Mouse (Mus musculus): ENCODE results near the gene Fmnl2. TPM values are rescaled to one million over a fixed set of nuclear protein-coding genes. Genes with fewer than 3 reads are reported as not detected.

Fmnl2 gene
- polyA plus RNA-seq, 1 experiment: not detected

DNA sequence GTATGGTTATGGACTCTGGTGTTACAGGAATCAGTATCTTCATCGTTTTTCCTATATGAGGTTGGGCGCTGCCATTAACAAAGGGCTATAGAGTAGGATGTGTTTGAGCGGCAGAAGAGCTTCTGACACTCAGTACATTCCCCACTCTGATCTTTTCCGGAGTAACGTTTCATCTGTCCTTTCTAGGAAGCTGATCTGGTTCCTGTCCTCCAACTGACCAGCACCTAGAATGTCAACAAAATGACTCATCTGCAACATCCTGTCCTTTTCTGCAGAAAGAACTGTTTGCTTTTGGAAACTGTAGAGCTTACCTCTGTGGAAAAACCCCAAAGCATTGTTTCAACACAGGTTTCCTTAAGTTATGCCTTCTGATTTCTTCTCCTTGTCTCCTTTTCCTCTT, 60.4 kb downstream of the Fmnl2 start:
- Histone ChIP-seq H3K27ac (ENCODE audit: insufficient read depth, low read depth, low read length) (no peak overlapping the region), H3K4me1 (ENCODE audit: control insufficient read depth, insufficient read depth, low read length) (no peaks in the 10 kb centered on the region), H3K4me3 (ENCODE audit: insufficient read depth, low read depth, low read length) (no peak overlapping the region)
- 81% methylated on average over 5 of the region's 5 CpGs for WGBS
- no peak for TF ChIP-seq POLR2A (IDR thresholded peaks at IDR 0.05; ENCODE audit: insufficient read depth, low read depth, low read length)
- no peak for TF ChIP-seq CTCF (IDR thresholded peaks at IDR 0.05; ENCODE audit: insufficient read depth, low read depth, low read length)

DNA sequence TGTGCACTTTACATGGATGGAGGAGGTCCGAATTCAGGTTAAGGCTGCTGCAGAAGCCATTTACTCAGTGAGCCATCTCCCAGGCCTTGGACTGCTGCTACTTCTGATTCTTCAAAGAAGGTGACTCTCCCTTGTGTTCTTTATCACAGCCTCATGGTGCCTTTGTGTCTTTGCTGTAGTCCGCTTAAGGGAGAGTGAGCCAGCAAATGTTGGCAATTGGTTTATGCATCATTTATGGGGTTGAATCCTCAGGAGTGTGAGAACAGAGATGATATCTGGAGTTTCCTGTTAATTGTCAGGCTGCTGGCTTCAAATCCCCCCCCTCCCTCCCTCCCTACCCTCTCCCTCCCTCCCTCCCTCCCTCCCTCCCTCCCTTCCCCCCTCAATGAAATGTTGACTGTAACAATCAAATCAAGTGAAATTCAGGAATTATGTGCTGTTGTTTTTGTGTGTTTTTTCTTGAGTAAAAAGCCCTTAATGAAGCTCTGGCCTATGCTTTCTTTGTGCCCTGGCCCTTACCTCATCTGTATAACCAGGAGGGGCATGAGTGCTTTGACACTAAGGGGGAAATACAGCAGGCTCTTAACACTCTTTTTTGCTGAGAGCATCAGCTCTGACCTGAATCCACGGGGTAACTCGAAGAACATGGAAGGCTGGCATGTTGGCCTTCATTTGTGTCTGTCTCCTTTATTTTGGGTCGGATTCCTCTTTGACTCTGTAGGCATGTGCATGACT, 63.2 kb downstream of the Fmnl2 start:
- TF ChIP-seq POLR2A (IDR thresholded peaks at IDR 0.05; ENCODE audit: insufficient read depth, low read depth, low read length) (no peak), CTCF (IDR thresholded peaks at IDR 0.05; ENCODE audit: insufficient read depth, low read depth, low read length) (no peak)
- H3K4me1 ChIP-seq (ENCODE audit: control insufficient read depth, insufficient read depth, low read length): no peaks in the 10 kb centered on the region
- H3K4me3 ChIP-seq (ENCODE audit: insufficient read depth, low read depth, low read length): no peak overlapping the region
- H3K27ac ChIP-seq (ENCODE audit: insufficient read depth, low read depth, low read length): no peak overlapping the region
- WGBS: 70% methylated on average over 5 of the region's 5 CpGs

DNA sequence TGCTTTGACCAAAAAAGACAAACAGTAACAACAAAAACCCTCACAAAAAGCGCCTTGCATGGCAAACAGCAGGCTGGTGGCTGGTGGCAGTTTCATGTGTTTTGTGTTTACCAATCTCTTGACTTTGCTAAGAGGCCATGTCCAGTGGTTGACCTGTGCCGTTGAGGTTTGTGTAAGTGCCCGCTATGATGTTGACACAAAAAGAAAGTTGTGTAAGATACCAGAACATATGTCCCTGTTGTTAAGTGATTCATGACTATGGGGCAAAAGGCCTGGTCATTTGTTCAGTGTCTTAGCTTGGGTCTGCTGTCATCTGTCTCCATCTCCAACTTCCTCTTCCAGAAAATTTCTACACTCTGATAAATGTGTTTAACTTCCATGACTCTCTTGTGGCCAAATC, 67.4 kb downstream of the Fmnl2 start:
- 98% methylated on average over 3 of the region's 3 CpGs for WGBS
- TF ChIP-seq POLR2A (IDR thresholded peaks at IDR 0.05; ENCODE audit: insufficient read depth, low read depth, low read length) (no peak), CTCF (IDR thresholded peaks at IDR 0.05; ENCODE audit: insufficient read depth, low read depth, low read length) (no peak)

DNA sequence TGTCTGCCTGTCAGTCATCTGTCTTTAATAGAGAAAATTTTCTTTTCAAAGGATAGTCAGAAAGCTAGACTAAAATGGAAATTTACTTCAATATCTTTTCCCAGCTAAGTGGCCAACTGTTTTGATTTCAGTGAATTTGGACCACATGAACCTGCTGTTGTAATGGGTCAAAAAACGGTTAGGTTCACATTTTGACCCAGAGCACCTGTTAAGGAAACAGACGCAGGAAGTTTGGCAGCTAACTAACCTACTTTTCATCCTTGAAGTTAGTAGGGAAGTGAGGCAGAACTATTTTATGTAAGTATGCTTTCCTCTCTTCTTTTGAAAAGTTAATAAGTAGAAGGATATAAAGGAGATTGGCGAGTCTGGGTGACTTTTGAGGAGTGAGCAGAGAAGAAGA, 69.7 kb downstream of the Fmnl2 start:
- no peak overlapping the region for H3K27ac ChIP-seq (ENCODE audit: insufficient read depth, low read depth, low read length)
- no peaks in the 10 kb centered on the region for H3K4me1 ChIP-seq (ENCODE audit: control insufficient read depth, insufficient read depth, low read length)
- WGBS: 80% methylated on average over 3 of the region's 3 CpGs
- no peak for TF ChIP-seq CTCF (IDR thresholded peaks at IDR 0.05; ENCODE audit: insufficient read depth, low read depth, low read length)
- TF ChIP-seq POLR2A (IDR thresholded peaks at IDR 0.05; ENCODE audit: insufficient read depth, low read depth, low read length): no peak
- H3K4me3 ChIP-seq (ENCODE audit: insufficient read depth, low read depth, low read length): no peak overlapping the region

More for the DNA sequence above, 67.4 kb downstream of the Fmnl2 start:
- Histone ChIP-seq H3K4me3 (ENCODE audit: insufficient read depth, low read depth, low read length) (no peak overlapping the region), H3K27ac (ENCODE audit: insufficient read depth, low read depth, low read length) (no peak overlapping the region), H3K4me1 (ENCODE audit: control insufficient read depth, insufficient read depth, low read length) (no peaks in the 10 kb centered on the region)

DNA sequence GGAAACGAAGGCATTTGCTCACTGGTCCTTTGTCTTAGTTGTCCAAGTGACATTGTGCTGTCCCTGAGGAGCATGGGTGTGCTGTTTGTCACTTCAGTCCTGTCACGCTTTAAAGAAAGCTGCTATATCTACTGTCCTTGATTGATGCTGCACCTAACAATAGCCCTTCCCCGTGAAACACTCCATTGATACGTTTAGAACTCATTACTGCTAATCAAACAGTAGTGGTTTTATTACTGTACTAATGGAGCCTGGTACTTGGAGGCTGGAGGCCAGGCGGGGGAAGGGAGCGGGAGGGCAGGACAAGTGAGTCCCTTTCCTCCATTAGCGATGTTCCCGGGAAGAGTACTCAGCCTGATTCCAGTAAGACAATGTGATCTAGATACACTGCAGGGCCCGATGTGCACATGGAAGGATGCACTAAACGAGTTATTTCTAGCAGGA, 70.2 kb downstream of the Fmnl2 start:
- H3K27ac ChIP-seq (ENCODE audit: insufficient read depth, low read depth, low read length): no peak overlapping the region
- TF ChIP-seq POLR2A (IDR thresholded peaks at IDR 0.05; ENCODE audit: insufficient read depth, low read depth, low read length) (no peak), CTCF (IDR thresholded peaks at IDR 0.05; ENCODE audit: insufficient read depth, low read depth, low read length) (no peak)
- no peaks in the 10 kb centered on the region for H3K4me1 ChIP-seq (ENCODE audit: control insufficient read depth, insufficient read depth, low read length)
- WGBS: 54% methylated on average over 10 of the region's 10 CpGs
- no peak overlapping the region for H3K4me3 ChIP-seq (ENCODE audit: insufficient read depth, low read depth, low read length)

DNA sequence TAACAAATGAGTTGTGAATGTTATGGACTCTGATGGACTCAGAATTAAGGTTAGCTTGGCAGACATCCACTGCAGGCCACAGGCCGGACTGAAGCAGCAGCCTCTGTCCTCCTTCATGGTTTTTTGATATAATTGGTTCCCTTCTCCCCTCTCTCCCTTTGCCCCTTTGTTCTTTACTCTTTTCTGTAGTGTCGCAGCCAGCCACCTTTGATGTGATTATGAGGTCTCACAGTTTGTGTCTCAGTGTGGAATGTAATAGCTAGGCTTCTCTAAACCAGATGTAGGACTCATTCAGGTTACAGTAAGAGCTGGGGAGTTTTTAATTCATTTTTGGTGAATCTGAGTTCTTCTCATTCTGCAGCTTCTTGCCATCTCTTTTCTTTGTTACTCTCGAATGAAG, 70.7 kb downstream of the Fmnl2 start:
- H3K4me1 ChIP-seq (ENCODE audit: control insufficient read depth, insufficient read depth, low read length): no peaks in the 10 kb centered on the region
- 77% methylated on average over 3 of the region's 3 CpGs for WGBS
- no peak overlapping the region for H3K4me3 ChIP-seq (ENCODE audit: insufficient read depth, low read depth, low read length)
- no peak for TF ChIP-seq POLR2A (IDR thresholded peaks at IDR 0.05; ENCODE audit: insufficient read depth, low read depth, low read length)
- TF ChIP-seq CTCF (IDR thresholded peaks at IDR 0.05; ENCODE audit: insufficient read depth, low read depth, low read length): no peak
- H3K27ac ChIP-seq (ENCODE audit: insufficient read depth, low read depth, low read length): no peak overlapping the region

DNA sequence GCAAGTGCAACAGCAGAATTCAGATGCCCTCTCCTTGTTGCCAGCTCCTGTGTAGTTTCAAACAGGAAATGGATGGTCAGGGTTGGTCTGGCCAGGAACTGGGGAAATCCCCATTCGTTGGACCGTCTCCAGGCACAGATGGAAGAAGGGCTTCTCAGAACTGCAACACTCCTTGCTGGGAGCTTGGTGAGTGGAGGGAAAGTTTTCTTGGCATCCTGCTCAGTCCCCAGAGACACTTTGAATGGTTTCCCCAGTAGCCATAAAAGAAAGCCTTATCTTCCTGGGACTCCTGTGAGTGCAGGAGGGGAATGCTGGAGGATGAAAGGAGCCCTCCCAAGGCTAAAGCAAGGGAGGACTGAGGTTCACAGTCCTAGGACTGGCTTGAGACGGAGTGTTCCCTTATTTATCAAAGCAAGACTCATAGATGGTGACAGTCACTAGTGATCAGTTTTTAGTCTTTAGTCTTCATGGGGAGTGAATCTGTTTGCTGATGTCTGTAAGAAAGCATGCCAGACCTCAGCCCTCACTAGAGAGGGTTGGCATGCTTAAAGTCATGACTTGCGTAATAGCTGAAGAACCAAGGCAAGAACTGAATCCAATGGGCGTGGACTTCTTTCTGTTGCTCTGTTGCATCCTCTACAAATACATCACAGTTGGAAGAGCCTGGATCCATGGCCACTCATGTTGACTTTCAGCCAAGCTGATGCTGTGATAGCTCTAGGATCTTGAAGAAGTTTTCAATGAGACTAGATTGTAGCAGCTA, 72.6 kb downstream of the Fmnl2 start:
- Histone ChIP-seq H3K27ac (ENCODE audit: insufficient read depth, low read depth, low read length) (no peak overlapping the region), H3K4me1 (ENCODE audit: control insufficient read depth, insufficient read depth, low read length) (no peaks in the 10 kb centered on the region), H3K4me3 (ENCODE audit: insufficient read depth, low read depth, low read length) (no peak overlapping the region)
- 74% methylated on average over 5 of the region's 5 CpGs for WGBS
- no peak for TF ChIP-seq CTCF (IDR thresholded peaks at IDR 0.05; ENCODE audit: insufficient read depth, low read depth, low read length)
- TF ChIP-seq POLR2A (IDR thresholded peaks at IDR 0.05; ENCODE audit: insufficient read depth, low read depth, low read length): no peak

DNA sequence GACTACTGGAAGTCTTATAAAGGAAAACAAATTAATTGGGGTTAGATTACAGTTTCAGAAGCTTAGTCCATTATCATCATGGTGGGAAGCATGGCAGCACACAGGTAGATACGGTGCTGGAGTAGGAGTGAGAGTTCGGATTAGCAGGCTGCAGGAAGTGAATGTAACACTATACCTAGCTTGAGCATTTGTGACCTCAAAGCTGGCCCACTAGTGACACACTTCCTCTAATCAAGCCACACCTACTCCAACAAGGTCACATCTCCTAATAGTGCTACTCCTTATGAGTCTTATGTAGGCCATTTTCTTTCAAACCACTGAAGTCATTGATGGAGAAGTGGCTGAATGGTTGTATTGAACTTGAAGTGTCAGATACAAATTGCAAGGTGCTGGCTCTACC, 73.7 kb downstream of the Fmnl2 start:
- H3K4me1 ChIP-seq (ENCODE audit: control insufficient read depth, insufficient read depth, low read length): no peaks in the 10 kb centered on the region
- WGBS: 89% methylated on average over 2 of the region's 2 CpGs
- H3K27ac ChIP-seq (ENCODE audit: insufficient read depth, low read depth, low read length): no peak overlapping the region
- TF ChIP-seq CTCF (IDR thresholded peaks at IDR 0.05; ENCODE audit: insufficient read depth, low read depth, low read length): no peak
- no peak for TF ChIP-seq POLR2A (IDR thresholded peaks at IDR 0.05; ENCODE audit: insufficient read depth, low read depth, low read length)
- no peak overlapping the region for H3K4me3 ChIP-seq (ENCODE audit: insufficient read depth, low read depth, low read length)

DNA sequence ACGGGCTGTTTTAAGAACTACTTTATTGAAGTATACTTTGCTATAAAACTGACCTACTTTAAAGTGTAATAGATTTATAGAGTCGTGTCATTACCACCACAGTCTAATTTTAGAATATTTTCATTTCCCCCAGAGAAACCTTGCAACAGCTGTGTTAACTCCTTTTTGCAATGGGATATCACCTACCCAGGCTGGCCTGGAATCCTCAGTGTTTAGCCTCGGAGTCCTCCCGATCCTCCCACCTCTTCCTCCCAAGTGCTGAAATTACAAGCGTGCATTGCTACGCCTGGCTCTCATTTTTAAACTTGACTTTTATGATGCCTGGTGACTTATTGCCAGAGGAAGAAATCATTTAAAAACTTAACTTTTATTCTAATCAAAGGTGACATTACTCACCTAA, 78.2 kb downstream of the Fmnl2 start:
- WGBS: 92% methylated on average over 6 of the region's 6 CpGs

More for the DNA sequence above, 78.2 kb downstream of the Fmnl2 start:
- no peak overlapping the region for H3K27ac ChIP-seq (ENCODE audit: insufficient read depth, low read depth, low read length)
- no peaks in the 10 kb centered on the region for H3K4me1 ChIP-seq (ENCODE audit: control insufficient read depth, insufficient read depth, low read length)
- no peak overlapping the region for H3K4me3 ChIP-seq (ENCODE audit: insufficient read depth, low read depth, low read length)
- no peak for TF ChIP-seq CTCF (IDR thresholded peaks at IDR 0.05; ENCODE audit: insufficient read depth, low read depth, low read length)
- no peak for TF ChIP-seq POLR2A (IDR thresholded peaks at IDR 0.05; ENCODE audit: insufficient read depth, low read depth, low read length)
